Mouse (Mus musculus) bone marrow macrophage, adult 2 months (primary cell): ENCODE data around the gene Nudt14.

Experiments
- CTCF ChIP-seq: IDR thresholded peaks from 2 replicates; pipeline ENCODE4 v1.5.1; 2012; ENCODE audit warnings: low read depth, mild to moderate bottlenecking, low read length, moderate library complexity
- POLR2A ChIP-seq: IDR thresholded peaks from 2 replicates; pipeline ENCODE4 v1.6.1; 2012; ENCODE audit warnings: mild to moderate bottlenecking, low read depth, low read length, borderline replicate concordance

GRCm38 (mm10) chr12:112982031-112982430, 40.1 kb upstream of the Nudt14 start:
- no peak for TF ChIP-seq CTCF
- no peak for TF ChIP-seq POLR2A
